Mouse (Mus musculus) kidney, embryonic 14.5 days (tissue): ENCODE results near the gene Chrna3. TPM values are rescaled to one million over a fixed set of nuclear protein-coding genes. Genes with fewer than 3 reads are reported as not detected.

Experiments used
- ATAC-seq: fragments of 200-750 bp; cut with Nextera tagmentation; 2 replicates; pipeline ENCODE4 v1.8.0; 2017; ENCODE audit warnings: moderate number of reproducible peaks, mild to moderate bottlenecking, moderate TSS enrichment, moderate library complexity; ENCODE audit not compliant: low FRiP score, low TSS enrichment
- H3K27ac ChIP-seq: fragments of 300-500 bp; sonication (generic); 2 replicates; pipeline ENCODE4 v1.5.1; 2014; ENCODE audit warnings: low read depth, mild to moderate bottlenecking, low read length, moderate library complexity, mixed read lengths
- H3K27me3 ChIP-seq: fragments of 300-500 bp; sonication (generic); 2 replicates; pipeline ENCODE4 v1.6.1; 2014; ENCODE audit warnings: mild to moderate bottlenecking, low read length; ENCODE audit not compliant: control insufficient read depth, insufficient read depth
- H3K36me3 ChIP-seq: fragments of 300-500 bp; sonication (generic); 2 replicates; pipeline ENCODE4 v1.6.1; 2014; ENCODE audit warnings: low read length, mixed read lengths; ENCODE audit not compliant: control insufficient read depth, insufficient read depth
- H3K4me1 ChIP-seq: fragments of 300-500 bp; sonication (generic); 2 replicates; pipeline ENCODE4 v1.6.1; 2014; ENCODE audit warnings: low read length, mixed read lengths; ENCODE audit not compliant: control insufficient read depth, insufficient read depth
- H3K4me2 ChIP-seq: fragments of 300-500 bp; sonication (generic); replicated peaks from 2 replicates; pipeline ENCODE4 v1.6.1; 2014; ENCODE audit warnings: low read depth, mild to moderate bottlenecking, low read length
- H3K4me3 ChIP-seq: fragments of 300-500 bp; sonication (generic); 2 replicates; pipeline ENCODE4 v1.5.1; 2014; ENCODE audit warnings: mild to moderate bottlenecking, low read length
- H3K9ac ChIP-seq: fragments of 300-500 bp; sonication (generic); 2 replicates; pipeline ENCODE4 v1.6.1; 2014; ENCODE audit warnings: low read depth, mild to moderate bottlenecking, low read length, moderate library complexity
- H3K9me3 ChIP-seq: fragments of 300-500 bp; sonication (generic); 2 replicates; pipeline ENCODE4 v1.6.1; 2016; ENCODE audit warnings: low read length; ENCODE audit not compliant: control insufficient read depth
- WGBS: fragments of 180-500 bp; shearing (Covaris S2); extraction: QIAGEN DNeasy Blood & Tissue Kit; methylation state at CpG from one replicate; pipeline ENCODE4 v1.1.7; 2014; 5-methylcytosine and 5-hydroxymethylcytosine counted together
- polyA plus RNA-seq: library from polyadenylated mRNA; unstranded; fragments of >200 nt; fragmentation: Nextera tagmentation; extraction: Ambion mirVana; gene quantifications from 2 replicates; pipeline ENCODE4 v1.2.1, GENCODE M21; 2014

Chrna3 gene
- polyA plus RNA-seq, 1 experiment from 2014 or later, result 0.15 TPM

DNA sequence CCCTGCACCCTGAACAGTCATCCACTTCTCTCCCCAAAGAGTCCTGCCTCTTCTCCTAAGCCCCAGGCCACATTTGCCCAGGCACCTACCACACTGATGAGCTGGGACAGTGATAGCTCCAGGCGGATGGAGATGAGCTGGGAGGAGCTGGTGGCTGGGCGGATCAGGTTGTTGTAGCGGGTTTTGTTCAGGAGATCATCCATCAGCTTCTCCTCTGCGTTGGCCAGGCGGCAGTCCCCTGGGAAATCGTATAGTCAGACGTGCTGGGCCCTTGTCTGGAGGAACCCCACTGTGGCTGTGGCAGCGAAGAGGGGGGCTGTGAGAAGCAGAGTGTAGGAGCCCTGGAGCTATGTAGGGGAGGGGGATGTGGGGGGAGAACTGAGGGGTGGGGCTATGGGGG lies 17.3 kb upstream of the Chrna3 start:
- H3K9ac ChIP-seq, result no peak overlapping the region
- H3K9me3 ChIP-seq, result no peaks in the 10 kb centered on the region
- H3K4me2 ChIP-seq, result no peak overlapping the region
- H3K36me3 ChIP-seq, result no peaks in the 10 kb centered on the region
- peaks cover 3% of the 10 kb centered on the region; the same call in 1 of the 2 replicates for H3K4me1 ChIP-seq
- no peak for ATAC-seq
- WGBS, result 10% methylated on average over 8 of the region's 8 CpGs
- no peak overlapping the region for H3K27ac ChIP-seq
- H3K4me3 ChIP-seq, result no peak overlapping the region
- no peaks in the 10 kb centered on the region for H3K27me3 ChIP-seq

DNA sequence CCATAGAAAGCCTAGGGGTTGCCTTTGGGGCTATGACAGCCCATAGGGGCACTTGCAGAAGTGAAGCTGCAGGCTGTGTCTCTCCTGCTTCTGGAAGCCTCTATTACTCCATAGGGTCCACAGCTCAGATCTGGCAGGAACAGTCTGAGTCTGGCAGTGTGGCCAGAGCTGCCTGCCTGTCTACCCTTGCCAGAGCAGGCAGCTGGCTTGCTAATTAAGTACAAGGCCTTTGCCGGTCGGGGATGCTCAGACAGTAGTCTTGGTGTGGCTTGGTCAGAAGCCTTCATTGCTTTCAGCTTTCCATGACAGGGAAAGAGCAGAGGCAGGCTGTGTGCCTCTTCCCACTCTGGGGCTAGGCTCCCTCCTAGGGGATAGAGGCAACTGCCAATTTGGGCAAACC lies 15.0 kb upstream of the Chrna3 start:
- Histone ChIP-seq H3K9ac (no peak overlapping the region), H3K36me3 (no peaks in the 10 kb centered on the region), H3K4me3 (no peak overlapping the region), H3K9me3 (no peaks in the 10 kb centered on the region), H3K4me1 (no peaks in the 10 kb centered on the region), H3K27ac (no peak overlapping the region), H3K27me3 (no peaks in the 10 kb centered on the region), H3K4me2 (no peak overlapping the region)
- ATAC-seq, result no peak
- 70% methylated on average over 2 of the region's 2 CpGs for WGBS

DNA sequence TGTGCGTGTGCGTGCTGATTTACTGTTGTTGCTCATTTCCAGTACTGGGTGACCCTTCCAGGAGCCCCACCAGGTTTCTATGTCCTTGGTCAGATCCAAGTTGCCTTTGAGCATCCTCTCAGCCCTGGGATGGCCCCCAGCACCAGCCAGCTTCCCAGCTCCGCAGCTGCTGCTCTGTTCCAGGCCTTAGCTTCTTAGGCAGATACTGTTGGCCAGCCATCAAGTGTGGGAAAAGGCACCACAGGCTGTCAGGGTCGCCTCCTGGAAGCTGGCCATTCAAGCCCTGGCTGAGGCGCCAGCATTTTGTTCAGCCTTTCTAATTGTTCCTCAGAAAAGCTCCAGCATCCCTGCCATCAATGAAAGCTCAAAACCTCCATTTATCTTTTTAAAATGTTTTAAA lies 13.6 kb upstream of the Chrna3 start:
- Histone ChIP-seq H3K4me1 (no peaks in the 10 kb centered on the region), H3K36me3 (no peaks in the 10 kb centered on the region), H3K27me3 (no peaks in the 10 kb centered on the region), H3K4me3 (no peak overlapping the region), H3K9ac (no peak overlapping the region), H3K9me3 (no peaks in the 10 kb centered on the region), H3K4me2 (no peak overlapping the region), H3K27ac (no peak overlapping the region)
- WGBS, result 71% methylated on average over 5 of the region's 5 CpGs
- ATAC-seq, result no peak

DNA sequence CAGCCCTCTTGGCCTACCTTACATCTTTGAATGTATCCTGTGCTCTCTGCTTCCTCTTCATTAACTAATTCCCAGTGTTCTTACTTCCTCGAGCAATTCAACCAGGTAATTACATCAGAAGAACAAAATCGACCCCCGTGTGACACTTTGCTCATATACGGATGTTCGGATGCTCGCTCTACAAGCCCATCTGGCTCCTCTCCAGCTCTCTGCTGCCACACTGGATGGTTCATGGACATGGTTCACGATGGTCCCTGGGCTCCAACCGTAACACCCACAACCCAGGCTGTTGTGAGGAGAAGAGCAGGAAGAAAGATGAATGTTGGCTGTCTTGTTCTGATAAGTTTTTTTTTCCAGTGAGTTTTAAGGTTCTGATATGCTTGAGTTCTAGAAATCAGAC lies 12.6 kb upstream of the Chrna3 start:
- H3K27me3 ChIP-seq, result no peaks in the 10 kb centered on the region
- no peaks in the 10 kb centered on the region for H3K36me3 ChIP-seq
- no peaks in the 10 kb centered on the region for H3K9me3 ChIP-seq
- no peak overlapping the region for H3K4me2 ChIP-seq
- no peak overlapping the region for H3K9ac ChIP-seq
- H3K4me1 ChIP-seq, result no peaks in the 10 kb centered on the region
- 79% methylated on average over 8 of the region's 8 CpGs for WGBS
- H3K27ac ChIP-seq, result no peak overlapping the region
- no peak overlapping the region for H3K4me3 ChIP-seq
- ATAC-seq, result no peak

DNA sequence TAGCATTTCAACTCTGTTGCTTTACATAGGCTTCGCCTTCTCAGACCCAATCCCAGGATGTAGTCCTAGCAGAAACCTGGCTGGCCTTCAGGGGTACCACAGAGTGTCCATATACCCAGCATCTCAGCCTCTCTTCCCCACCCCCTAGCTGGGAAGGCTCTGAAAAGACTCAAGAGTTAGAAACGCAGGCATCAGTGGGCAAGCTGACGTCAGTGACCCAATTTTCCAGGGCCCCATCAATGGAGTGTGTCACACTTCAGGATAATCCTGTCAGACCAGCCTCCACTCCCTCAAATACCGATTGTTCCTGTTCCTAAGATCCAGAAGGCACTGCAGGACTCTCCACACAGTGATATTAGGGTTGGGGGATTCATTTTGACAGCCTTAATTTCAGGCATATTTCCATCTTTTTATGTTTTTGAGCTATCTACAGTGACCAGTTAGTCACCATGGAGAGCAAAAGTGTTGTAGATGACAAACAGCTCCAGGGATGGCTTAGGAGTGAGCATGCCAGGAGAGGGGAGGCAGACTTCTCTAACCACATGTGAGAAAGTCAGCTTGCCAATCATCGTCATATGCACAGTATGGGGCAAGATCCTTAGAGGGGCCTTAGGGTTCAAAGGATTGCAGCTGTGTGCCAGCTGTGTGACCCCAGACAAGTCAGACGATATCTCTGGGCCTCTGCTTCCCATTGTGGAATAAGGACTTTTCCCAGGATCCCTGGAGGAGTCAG lies 5.2 kb upstream of the Chrna3 start:
- peaks cover 9% of the 10 kb centered on the region for H3K27me3 ChIP-seq
- H3K4me2 ChIP-seq, result no peak overlapping the region
- no peaks in the 10 kb centered on the region for H3K36me3 ChIP-seq
- H3K4me1 ChIP-seq, result 0 out of 2 replicates have a peak, but pooled peaks cover under 1% of the 10 kb centered on the region
- H3K9me3 ChIP-seq, result no peaks in the 10 kb centered on the region
- H3K4me3 ChIP-seq, result no peak overlapping the region
- 71% methylated on average over 6 of the region's 6 CpGs for WGBS
- no peak for ATAC-seq
- H3K27ac ChIP-seq, result no peak overlapping the region
- no peak overlapping the region for H3K9ac ChIP-seq

DNA sequence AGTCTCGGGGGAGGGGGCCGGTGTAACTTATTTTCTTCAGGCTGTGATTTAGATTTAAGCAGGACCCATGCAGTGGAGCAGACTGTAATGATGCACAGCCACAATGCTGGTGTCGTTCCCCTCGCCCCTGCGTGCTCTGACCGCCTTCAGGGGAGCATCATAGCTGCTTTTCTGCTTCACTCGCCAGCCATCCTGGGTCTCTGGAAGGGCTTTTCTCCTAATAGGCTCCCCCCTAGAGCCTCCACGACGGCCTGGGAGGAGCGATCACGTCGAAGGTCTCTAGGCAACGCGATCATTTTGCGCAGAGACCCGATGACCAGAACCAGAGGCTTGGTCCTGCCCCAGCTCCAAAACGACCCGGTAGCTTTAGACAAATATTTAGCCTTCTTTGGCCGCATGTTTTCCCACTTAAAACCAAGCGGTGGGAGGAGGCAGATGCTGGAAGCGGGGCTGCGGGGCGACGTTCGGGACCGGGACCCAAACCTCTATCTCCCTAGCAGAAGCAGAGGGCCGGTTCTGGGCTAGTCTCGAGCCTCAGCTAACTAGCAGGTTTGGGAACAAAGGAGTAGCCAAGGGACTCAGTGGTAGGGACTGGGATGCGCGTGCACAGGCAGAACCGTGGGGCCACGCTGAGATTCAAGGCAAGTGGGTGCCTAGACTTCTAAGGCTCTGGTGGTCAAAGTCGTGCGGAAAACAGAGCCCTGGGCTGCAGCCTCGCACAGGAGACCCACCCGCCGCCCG lies 658 bp downstream of the Chrna3 start:
- Histone ChIP-seq H3K9me3 (no peaks in the 10 kb centered on the region), H3K27me3 (peaks cover 36% of the 10 kb centered on the region), H3K27ac (no peak overlapping the region), H3K9ac (0 out of 2 replicates have a peak overlapping the region, but pooled peaks have one; percentile 7), H3K36me3 (no peaks in the 10 kb centered on the region), H3K4me2 (peak overlapping the region; percentile 44), H3K4me3 (peak overlapping the region; percentile 32), H3K4me1 (peaks cover 7% of the 10 kb centered on the region; the same call in 1 of the 2 replicates)
- no peak for ATAC-seq
- WGBS, result 14% methylated on average over 38 of the region's 38 CpGs

DNA sequence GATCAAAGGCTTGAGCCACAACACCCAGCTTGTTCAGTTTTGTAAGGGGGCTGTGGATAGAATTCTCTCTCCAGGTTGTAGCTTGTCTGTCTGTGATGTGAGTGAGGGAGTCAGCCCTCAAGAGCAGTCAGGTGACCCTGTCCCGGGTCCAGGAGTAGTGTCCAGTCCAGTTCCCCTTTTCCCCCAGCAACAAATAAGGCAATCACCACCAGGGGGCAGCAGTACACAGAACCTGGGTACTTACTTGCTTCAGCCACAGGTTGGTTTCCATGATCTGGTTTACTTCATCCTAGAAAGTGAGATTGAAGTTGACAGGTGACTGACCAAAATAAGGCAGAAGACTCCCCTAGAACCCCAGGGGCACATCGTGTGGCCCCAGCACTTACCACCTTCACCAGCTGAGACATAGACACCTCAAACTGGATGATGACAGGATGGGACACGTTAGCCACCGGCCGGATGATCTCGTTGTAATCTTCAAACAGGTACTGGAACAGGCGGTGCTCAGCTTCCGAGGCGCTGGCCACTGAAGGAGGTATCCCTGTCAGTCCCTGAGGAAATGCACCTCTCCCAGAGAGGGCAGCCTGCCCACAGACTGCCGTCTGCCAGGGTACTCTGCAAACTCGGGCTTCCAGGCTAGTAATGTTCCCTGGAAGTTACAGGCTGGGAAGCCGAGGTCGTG lies 2.3 kb downstream of the Chrna3 start:
- Histone ChIP-seq H3K27me3 (peaks cover 36% of the 10 kb centered on the region), H3K4me3 (no peak overlapping the region), H3K4me2 (no peak overlapping the region), H3K4me1 (peaks cover 7% of the 10 kb centered on the region; the same call in 1 of the 2 replicates), H3K9me3 (no peaks in the 10 kb centered on the region), H3K27ac (no peak overlapping the region), H3K9ac (no peak overlapping the region), H3K36me3 (no peaks in the 10 kb centered on the region)
- no peak for ATAC-seq
- WGBS, result 42% methylated on average over 13 of the region's 13 CpGs

DNA sequence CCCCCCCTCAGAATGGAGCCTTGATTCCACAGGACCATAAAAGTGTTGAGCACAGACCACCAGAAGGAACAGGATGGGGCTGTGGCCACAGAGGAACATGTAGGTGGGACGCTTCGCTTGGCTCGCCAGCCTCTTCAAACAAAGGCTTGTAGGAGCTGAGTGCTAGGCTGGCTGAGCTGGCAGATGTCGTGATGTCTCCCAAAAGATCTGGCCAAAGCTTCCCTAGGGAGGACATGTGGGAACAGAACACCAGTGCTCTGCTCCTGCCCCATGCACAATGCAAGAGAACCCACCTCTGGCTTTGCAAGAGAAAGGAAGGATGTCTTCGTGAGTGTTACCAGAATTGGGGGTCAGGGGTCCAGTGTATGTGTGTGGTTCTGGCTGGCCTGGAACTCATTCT lies 3.0 kb downstream of the Chrna3 start:
- 79% methylated on average over 5 of the region's 5 CpGs for WGBS
- Histone ChIP-seq H3K36me3 (no peaks in the 10 kb centered on the region), H3K4me3 (no peak overlapping the region), H3K4me2 (no peak overlapping the region), H3K9ac (no peak overlapping the region), H3K27me3 (peaks cover 36% of the 10 kb centered on the region), H3K27ac (no peak overlapping the region), H3K4me1 (peaks cover 7% of the 10 kb centered on the region; the same call in 1 of the 2 replicates), H3K9me3 (no peaks in the 10 kb centered on the region)
- no peak for ATAC-seq

DNA sequence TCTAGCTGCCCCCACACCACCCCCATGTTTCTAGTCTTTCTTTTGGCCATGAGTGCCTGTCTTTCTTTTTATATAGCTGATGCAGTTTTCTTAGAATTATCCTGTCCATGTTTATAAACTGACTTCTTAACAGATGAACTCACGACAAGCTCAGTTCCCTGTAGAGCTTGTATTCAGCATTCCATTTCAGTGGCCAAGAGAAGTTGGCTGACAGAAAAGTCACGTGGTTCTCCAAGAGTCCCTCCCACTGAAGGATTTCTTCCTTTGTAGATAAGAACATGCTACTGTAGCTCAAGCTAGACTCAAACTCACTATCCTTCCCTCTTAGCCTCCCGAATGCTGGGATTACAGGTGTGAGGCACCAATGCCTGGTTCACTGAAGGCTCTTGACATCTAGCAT lies 9.4 kb downstream of the Chrna3 start:
- H3K36me3 ChIP-seq, result no peaks in the 10 kb centered on the region

More for the DNA sequence above, 9.4 kb downstream of the Chrna3 start:
- Histone ChIP-seq H3K27ac (no peak overlapping the region), H3K9me3 (no peaks in the 10 kb centered on the region), H3K4me3 (no peak overlapping the region), H3K4me2 (no peak overlapping the region), H3K9ac (no peak overlapping the region), H3K27me3 (no peaks in the 10 kb centered on the region), H3K4me1 (no peaks in the 10 kb centered on the region)
- 80% methylated on average over 3 of the region's 3 CpGs for WGBS
- no peak for ATAC-seq
